Mouse (Mus musculus): Measurements from ENCODE around the gene Pip5k1a.
"Not testable (repeated sequence)": the region's sequence is repeated elsewhere in the genome, so short reads cannot be mapped to it uniquely, and the experiment has no call there.

Gene Pip5k1a

GRCm38 (mm10) chr3:95112760-95113159 is 6.0 kb upstream of the Pip5k1a start:
- DNase-seq (ENCODE audit: low spot score in 2 of 2): no peak

DNA sequence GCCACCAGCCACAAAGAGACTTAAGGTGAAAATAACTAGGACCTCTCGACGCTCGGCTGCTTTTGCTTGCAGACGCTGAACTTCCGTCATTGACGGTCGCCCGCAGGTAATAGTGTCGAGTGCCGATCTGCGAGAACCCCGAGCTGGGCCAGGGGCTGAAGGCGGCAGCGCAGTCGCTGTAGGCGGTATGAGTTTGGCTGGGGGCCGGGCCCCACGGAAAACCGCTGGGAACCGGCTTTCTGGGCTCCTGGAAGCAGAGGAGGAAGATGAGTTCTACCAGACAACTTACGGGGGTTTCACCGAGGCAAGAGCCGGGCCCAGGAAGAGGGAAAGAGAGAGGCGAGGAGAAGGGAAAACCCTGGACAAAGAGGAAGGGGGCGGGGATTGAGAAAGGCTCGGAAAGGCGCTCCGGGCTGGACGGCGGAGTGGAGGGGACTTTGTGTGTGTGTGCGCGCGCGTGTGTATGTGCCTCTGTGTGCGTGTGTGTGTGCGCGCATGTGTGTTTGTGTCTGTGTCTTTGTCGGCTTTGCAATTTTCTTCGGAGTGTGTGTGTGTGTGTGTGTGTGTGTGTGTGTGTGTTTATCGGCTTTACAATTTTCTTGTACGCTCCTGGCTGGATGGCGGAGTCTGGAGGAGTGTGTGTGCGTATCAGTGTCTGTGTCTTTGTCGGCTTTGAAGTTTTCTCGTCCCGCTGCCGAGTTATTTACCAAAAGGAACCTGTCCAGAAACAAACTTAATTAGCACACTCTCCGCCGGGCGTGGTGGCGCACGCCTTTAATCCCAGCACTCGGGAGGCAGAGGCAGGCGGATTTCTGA is 4.4 kb upstream of the Pip5k1a start, which contains the start of gene Vps72:
TSS of gene Vps72 (plus strand) at position 112 of the 816 bp plus-strand sequence.
- peak; percentile 86 to 88 for DNase-seq (ENCODE audit: low spot score in 2 of 2)

DNA sequence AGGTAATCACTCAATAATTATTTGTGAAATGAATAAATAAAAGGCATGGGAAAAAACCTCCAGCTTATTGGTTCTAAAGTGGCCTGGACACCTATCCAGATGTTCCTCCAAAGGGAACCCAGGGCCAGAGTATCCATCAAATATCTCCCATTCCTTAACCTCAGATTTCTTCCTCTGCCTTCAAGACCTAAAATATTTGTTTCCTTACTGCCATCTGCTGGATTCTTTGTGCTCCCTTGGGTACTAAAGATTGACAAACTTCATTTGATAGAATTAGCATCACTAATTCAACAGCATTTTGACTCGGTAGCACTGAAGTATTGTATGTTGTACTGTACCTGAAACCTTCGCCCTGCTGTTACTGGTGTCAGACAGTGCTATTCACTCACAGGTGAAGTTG is 1.2 kb upstream of the Pip5k1a start:
- DNase-seq (ENCODE audit: low spot score in 2 of 2): no peak

DNA sequence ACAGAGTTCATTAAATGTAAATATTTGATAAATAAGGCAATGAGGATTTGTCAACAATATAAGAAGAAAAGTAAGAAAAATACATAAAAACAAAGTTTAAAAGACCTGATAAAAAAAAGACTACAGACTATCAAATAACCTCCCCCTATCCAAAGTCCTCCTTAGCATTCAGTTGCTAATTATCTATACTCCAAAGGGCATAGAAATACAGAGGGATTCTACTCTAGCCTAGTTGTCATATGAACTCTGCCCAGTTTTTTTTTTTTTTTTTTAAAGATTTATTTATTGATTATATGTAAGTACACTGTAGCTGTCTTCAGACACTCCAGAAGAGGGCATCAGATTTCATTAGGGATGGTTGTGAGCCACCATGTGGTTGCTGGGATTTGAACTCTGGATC is 578 bp upstream of the Pip5k1a start:
- DNase-seq (ENCODE audit: low spot score in 2 of 2): not testable (repeated sequence)

- DNase-seq (ENCODE audit: low spot score in 2 of 2): no peak
Observed at GRCm38 (mm10) chr3:95105586-95106337, 968 bp downstream of the Pip5k1a start.

- DNase-seq (ENCODE audit: low spot score in 2 of 2): peak; percentile 25 to 45
Observed at GRCm38 (mm10) chr3:95105121-95105520, 1.6 kb downstream of the Pip5k1a start.

DNA sequence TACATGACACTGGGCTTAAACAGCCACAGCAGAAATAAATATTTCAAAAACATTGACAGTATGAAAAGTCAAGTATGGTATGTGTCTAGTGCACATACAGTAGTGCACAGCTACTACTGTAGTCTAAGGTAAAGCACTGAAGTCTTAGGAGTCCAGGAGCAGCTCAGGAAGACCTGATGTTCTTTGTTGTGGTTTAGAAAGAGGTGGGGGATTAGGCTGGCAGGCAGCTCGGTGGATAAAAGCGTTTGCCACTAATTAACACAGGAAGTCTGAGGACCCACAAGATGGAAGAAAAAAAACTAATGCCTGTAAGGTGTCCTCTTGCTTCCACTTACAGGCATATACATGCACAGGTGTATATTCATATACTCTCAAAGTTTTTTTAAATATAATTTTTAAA is 5.9 kb downstream of the Pip5k1a start:
- no peak for DNase-seq (ENCODE audit: low spot score in 2 of 2)

DNA sequence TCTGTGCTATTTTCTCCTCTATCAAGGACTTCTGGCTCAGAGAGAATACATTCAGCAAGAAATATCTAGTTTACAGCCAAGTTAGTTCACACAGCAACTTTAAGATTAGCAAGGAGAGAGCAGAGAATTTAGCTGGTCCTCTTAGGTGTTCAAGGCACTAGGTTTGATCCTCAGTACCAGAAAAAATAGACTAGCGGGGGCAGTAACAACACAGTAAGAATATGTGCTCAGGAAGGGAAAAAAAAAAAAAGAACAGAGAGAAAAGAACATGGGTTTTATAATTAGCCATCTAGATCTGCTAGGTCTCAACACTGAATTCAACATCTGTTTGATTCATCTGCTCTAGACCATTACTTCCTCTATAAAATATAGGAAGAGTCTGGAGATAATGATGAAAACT is 18.7 kb downstream of the Pip5k1a start:
- no peak for DNase-seq (ENCODE audit: low spot score in 2 of 2)

DNA sequence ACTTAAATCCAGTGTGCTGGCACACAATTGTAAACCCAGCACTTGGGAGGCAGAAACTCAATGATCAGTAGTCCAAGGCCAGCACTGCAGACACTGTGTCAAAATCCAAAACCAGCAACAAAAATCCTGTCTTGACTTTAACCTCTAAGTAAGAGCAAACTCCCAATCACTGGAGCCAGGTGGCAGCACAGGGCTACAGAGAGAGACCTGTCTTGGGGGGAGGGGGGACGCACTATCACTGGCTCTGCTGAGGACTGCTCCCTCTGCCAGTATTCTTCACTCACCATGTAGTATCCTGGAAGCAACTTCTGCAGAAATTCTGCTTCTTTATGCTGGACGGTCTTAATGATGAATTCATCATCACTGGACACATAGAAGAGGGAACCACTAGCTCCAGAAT is 35.1 kb downstream of the Pip5k1a start:
- no peak for DNase-seq (ENCODE audit: low spot score in 2 of 2)

GRCm38 (mm10) chr3:95066570-95066969 is 40.2 kb downstream of the Pip5k1a start:
- DNase-seq (ENCODE audit: low spot score in 2 of 2): peak in 1 of 2 experiments; percentile 21

- DNase-seq (ENCODE audit: low spot score in 2 of 2): no peak
Observed at GRCm38 (mm10) chr3:95066095-95066494, 40.6 kb downstream of the Pip5k1a start.

DNA sequence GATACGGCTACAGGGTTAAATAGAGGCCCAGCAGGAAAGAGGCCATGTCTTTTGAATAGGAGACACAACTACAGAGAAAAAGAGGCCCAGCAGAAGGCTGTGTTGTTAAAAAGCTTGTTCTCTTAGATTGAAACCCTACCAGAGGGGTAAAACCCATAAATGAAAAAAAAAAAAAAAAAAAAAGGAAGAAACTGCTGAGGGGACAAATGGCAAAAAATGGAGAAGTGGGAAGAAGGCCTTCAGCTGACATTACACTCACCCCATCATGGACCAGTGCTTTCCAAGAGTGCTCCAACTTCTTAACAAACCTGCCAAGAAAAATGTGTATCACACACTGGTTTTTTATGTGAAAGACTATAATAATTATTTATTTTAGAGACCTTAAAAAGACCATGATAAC is 41.2 kb downstream of the Pip5k1a start:
- DNase-seq (ENCODE audit: low spot score in 2 of 2): no peak

DNA sequence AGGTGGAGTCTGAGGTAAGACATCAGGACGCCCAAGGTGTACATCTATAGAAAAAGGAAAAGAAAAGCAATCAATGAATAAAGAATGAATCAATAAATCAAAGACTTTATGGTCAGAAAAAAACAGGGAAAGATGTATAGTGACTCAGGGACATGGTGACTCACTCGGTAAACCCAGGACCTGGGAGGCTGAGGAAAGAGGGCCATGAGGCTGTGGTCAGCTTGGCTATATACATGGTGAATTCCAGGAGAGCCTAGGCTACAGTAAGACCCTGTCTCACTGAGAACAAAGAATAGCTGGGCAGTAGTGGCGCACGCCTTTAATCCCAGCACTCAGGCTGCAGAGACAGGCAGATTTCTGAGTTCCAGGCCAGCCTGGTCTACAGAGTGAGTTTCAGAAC is 43.0 kb downstream of the Pip5k1a start:
- no peak for DNase-seq (ENCODE audit: low spot score in 2 of 2)

DNA sequence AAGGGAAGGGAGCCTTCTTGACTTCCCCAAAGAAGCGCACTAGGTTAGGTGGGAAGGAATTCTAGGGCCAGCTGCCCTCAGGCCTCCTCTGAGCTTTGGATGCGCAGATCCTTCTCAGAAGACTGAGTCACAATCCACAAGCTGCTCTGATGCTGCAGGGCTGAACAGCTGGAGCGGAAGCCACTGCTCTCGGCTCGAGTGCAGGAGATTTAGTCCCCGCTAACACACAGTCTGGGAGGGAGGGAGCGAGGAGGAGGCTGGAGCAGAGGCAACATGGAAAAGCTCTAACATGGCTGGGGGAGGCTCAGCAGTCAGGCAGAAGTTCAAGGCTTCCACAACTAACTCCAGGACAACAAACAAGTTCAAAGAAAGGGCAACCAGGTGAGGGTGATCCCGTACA is 48.7 kb downstream of the Pip5k1a start:
- DNase-seq (ENCODE audit: low spot score in 2 of 2): peak; percentile 23 to 37

- DNase-seq (ENCODE audit: low spot score in 2 of 2): no peak
Observed at GRCm38 (mm10) chr3:95056275-95056674, 50.5 kb downstream of the Pip5k1a start.

DNA sequence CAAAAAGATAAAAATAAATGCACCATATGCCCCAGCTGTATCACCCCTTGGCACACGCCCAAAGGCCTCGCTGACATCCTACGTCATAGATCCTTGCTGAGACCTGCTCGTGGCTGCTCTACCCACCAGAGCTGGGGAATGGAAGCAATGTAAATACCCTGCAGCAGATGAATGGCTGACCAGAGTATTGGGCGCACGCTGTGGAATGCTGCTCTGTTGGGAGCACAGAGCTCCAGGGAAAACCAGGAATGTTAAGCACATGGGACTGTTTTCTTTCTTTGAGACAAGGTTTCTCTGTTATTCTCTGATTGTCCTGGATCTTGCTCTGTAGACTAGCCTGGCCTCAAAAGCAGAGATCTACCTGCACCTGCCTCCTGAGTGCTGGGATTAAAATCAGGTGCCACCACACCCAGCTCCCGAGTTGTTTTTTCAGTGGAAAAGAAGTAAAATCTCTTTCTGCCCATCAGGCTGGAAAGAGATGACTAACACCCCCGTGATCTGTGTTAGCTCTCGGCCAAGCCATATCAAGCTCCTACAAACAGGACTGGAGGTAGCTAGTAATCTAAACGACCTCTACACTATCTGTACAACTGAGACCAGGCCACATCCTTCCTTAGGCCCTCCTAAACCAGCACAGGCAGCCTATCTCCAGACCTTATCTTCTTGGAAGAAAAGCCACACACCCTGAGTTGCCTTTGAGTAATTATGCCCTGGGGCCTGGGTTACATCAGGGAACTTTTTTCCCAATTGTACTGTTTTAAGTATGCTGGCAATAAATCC is 52.1 kb downstream of the Pip5k1a start:
- DNase-seq (ENCODE audit: low spot score in 2 of 2): no peak

DNA sequence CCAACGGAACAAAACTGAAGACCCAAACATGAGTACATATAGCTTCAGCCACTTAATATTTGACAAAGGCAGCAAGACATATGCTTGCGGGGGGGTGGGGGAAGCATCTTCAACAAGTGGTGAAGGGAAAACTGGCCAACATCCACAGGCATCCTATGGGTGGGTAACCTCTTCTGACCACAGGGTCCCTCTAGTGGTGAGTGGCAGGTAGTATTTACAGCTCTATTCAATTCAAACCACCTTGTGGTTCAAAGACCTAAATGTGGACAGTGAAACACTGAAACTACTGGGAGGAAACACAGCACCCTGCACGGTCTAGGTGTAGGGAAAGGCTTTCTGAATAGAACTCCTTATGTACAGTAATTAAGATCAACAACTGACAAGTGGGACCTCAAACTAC is 53.0 kb downstream of the Pip5k1a start:
- no peak for DNase-seq (ENCODE audit: low spot score in 2 of 2)

DNA sequence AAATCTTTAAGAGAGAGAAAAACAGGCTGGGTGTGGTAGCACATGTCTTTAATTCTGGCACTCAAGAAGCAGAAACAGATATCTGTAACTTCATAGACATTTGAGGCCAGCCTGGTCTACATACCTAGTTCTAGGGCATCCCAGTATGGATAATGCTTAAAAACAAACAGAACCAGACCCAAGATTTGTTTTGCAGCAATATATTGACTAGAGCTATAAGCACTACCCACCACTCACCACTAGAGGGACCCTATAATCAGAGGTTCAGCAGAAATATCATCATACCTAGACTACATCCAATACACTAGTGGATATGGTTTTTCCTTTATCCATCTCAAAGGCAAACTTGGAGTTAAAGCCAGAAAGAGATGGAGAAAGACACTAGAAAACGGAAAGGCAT is 53.8 kb downstream of the Pip5k1a start:
- no peak for DNase-seq (ENCODE audit: low spot score in 2 of 2)

- DNase-seq (ENCODE audit: low spot score in 2 of 2): no peak
Observed at GRCm38 (mm10) chr3:95047914-95048313, 58.8 kb downstream of the Pip5k1a start.

- no peak for DNase-seq (ENCODE audit: low spot score in 2 of 2)
Observed at GRCm38 (mm10) chr3:95046462-95047057, 60.2 kb downstream of the Pip5k1a start.

GRCm38 (mm10) chr3:95043251-95043650 is 63.5 kb downstream of the Pip5k1a start:
- DNase-seq (ENCODE audit: low spot score in 2 of 2): no peak

GRCm38 (mm10) chr3:95042838-95043229 is 63.9 kb downstream of the Pip5k1a start:
- DNase-seq (ENCODE audit: low spot score in 2 of 2): no peak

Measured in right cerebral cortex, postnatal 36 days (tissue).